Mouse (Mus musculus) neutrophil, adult 5-6 weeks (primary cell): ENCODE measurements around the gene Ints1. TPM values are rescaled to one million over a fixed set of nuclear protein-coding genes. Genes with fewer than 3 reads are reported as not detected.

ENCODE experiments used
- ATAC-seq: fragments of 151-379, 151-347 bp; 2 replicates; pipeline ENCODE4 v1.8.0; 2017; ENCODE audit warnings: mild to moderate bottlenecking, moderate TSS enrichment; ENCODE audit not compliant: insufficient number of reproducible peaks, poor library complexity, low FRiP score, severe bottlenecking; ENCODE audit errors: extremely low read depth
- total RNA-seq: library from RNA; stranded (forward); fragments of 200-1000 nt; gene quantifications from 2 replicates; pipeline ENCODE4 v1.2.3, GENCODE M21; 2017

The Ints1 gene
- total RNA-seq, 1 experiment from 2014 or later, result 41.0 TPM

DNA sequence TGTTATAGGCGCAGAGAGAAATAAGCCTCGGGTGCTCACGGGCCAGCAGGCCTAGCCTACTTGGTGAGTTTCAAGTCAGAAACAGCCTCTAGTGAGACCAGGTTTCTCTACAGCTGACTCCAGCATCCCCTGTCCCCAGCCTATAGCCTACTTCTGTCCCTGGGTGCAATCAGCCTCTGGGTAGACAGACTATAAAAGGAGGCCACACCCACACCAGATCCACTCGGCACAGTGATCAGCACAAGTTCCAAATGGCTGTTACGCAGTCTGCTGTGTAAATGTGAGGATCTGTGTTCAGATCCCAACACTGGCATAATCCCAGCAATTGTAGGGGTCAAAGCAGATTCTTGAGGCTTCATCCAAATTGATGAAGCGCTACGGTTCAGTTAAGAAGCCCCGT is 27.7 kb upstream of the Ints1 start:
- ATAC-seq, result no peak

DNA sequence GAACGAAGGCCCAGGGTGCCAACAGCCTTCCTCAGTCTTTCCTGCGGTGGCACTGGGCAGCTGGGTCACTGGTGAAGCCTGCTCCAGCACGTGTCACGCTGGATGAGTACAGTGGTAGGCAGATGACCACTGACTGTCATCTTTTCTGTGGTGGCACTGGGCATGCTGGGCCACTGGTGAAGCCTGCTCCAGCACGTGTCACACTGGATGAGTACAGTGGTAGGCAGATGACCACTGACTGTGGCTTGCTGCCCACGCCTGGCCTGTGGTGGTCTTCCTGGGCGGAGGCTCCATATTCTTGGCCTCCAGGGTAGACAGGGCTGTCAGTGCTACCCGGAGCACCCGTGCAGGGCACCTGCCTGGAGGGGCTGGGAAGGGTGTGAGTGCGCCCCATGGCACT is 26.4 kb upstream of the Ints1 start:
- ATAC-seq, result no peak

DNA sequence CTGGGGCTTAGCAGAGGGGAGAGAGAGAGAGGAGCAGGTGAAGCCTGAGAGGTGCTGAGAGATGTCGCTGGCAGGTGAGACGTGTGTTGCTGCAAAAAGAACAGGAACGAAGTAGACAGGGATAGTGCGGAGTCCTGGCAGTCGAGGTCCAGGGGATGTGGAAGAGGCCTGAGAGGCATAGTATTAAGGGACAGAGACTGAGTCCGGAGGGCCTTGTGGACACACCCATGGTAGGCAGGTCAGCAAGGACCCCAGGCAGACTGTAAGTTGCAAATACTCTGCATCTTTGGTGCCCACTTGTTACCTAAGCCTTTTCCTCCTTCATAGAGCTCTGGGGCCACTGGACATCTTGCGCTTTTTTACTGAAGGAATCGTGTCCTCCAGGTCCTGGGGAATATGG is 25.8 kb upstream of the Ints1 start:
- no peak for ATAC-seq

DNA sequence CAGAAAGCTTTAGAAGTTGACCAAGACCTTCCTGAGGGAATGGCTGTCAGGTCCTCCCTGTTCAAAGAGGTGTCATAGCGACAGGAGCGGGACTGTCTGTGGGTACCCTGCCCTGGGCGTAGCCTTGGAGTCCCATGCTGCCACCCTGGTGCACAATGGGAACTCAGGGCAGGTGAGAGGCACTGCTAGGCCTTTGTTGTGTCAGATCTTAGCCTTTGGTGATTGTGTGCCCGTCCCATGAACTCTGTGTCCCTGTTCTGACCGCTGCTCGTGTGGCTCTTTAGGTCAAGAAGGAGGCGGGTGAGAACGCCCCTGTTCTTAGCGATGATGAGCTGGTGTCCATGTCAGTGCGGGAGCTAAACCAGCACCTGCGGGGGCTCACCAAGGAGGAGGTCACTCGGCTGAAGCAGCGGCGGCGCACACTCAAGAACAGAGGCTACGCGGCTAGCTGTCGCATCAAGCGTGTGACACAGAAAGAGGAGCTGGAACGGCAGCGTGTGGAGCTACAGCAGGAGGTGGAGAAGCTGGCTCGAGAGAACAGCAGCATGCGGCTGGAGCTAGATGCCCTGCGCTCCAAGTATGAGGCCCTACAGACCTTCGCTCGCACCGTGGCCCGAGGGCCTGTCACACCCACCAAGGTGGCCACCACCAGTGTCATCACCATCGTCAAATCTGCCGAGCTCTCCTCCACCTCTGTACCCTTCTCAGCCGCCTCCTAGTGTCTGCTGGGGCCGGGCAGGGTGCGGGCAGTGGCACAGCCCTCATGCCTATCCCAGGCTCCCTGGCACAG is 24.5 kb upstream of the Ints1 start:
- no peak for ATAC-seq

DNA sequence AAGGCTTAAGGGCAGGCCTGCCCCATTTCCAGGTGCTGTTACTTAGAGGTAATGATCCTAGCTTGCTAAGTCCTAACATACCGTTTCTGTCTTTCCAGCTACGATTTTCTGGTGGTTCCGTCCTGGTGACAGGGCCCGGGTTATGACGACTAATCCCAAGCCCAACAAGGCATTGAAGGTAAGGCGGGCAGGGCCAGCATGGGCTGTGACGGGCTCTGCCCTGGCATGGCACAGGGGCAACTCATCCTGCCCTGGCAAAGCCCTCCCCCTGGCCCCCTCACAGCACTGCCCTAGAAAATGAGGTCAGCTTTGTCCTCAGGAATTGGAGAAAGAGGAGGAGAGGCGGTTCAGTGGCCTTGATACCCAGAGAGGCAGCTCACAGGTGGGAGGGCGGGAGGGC is 23.6 kb upstream of the Ints1 start:
- ATAC-seq, result no peak

DNA sequence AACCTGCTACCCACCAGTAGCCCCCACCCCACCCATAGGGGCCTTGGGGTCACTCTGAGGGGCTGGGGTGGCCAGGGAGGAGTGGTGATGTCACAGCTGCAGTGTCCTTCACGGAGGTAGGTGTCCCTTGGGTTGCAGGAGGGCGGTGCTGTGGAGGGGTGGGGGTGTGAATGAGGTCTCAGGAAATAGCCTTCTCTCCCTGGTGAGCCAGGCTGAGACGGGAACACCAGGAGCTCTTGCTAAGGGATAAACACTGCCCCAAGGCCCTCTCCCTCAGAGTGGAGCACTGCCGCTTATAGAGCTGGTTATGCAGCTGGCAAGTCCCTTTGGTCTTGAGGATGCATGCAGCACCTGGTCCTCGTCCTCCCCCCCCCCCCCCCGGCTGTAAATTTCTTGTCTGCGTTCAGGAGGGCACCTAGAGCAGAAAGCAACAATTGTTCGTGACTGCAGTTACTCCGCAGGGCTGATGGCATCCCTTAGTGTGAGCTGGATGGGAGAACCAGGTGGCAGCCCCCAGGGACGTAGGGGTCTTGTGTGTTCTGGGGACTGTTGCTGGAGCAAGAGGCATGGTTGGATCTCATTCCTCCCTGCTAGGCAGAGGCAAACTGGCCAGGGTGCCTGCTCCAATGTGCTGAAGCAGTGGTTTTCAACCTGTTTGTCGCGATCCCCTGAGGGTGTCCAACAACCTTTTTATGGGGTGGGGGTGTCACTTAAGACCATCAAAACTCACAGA is 22.9 kb upstream of the Ints1 start:
- no peak for ATAC-seq

DNA sequence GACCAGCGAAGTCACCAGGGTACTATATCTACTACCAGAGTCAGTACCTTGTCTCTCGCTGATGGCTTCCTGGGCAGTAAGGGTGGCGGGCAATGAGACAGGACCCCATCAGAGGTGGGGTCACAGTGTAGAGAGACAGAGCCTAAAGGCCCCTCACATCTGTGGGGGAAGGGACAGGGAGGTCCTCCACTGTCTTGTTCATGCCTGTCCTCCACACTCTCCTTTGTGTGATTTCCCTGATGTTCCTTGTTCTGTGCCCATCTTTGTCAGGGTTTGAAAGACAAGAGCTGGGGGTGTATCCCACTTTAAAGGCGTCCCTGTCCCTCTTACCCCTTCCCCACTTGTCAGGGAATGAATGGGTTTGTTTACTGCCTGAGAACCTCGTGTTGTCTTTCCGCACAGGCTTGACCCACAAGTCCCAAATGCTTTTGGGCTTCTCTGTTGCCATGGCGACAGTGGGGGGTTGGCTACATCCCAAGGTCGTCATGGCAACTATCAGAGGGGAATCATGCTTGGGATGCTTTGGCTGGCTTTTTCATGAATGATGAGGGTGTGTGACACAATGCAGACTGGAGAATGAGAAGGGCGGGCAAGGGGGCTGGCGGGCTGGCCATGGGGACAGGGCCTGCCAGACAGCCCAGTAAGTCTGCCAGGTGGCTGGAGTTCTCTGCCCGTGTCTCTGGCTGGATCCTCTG is 22.1 kb upstream of the Ints1 start:
- ATAC-seq, result no peak

DNA sequence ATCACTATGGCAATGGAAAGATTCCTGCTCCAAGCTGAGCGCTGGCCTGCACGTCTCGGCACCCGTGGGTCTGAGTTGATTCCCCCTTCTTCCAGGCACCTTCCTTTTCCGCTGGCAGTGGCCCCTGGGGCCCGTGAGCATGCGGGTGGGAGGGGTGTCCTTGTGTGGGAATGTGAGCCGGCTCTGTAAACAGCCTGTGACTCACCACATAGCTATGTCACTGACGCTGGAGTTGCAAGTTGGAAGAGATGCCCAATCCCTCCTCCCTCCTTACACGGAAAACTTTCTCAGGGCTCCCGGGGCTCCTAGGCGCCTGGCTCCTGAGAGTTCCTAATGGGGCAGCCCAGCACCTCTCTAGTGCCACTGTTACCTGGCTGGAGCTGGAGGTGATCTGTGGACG is 21.4 kb upstream of the Ints1 start:
- ATAC-seq, result no peak

DNA sequence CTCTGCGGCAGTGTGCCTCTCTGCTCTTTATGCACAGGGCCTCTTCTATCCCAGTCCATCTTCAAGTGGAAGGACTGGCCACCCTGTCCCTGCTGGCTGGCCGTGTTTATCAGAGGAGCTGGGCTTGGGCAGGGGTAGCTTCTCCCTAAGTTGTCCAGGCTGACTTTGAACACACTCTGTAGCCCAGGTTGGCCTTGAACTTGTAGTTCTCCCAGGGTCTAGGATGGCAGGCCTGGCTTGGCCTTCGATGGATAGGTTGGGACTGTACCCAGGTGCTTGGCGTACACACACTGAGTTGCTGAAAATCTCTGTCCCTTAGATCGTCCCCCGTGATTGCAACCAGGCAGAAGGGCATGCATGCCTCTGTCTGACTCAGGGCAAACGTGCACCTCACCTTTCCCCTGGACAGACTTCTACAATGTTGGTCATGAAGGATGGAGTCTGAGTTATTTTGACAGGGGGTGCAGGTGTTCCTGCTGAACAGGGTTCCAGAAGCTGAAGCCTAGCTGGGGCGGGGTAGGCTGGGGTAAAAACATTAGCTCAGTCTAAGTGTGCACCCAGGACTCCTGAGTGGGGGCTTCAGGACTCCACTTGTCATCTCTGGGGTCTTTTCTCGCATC is 20.6 kb upstream of the Ints1 start:
- no peak for ATAC-seq

DNA sequence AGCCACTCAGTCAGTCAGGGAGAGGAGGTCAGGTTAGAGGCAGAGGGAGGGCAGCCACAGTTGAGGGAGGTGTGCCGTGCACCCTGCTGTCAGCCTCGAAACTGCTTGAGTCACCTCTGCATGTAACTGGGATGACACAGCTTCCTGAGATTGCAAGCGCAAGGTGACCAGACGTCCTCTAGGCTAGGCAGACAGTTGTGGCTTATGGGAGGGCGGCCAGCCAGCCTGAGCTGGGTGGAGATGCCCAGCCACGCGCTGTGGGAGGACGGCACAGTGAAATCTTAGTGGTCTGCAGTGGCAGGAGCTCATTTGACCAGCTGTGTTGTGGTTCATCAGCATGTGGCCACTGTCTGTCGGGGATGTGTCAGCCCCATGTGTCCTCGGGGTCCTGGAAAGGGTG is 19.5 kb upstream of the Ints1 start:
- ATAC-seq, result peak; percentile 22; the same call in 1 of the 2 replicates

DNA sequence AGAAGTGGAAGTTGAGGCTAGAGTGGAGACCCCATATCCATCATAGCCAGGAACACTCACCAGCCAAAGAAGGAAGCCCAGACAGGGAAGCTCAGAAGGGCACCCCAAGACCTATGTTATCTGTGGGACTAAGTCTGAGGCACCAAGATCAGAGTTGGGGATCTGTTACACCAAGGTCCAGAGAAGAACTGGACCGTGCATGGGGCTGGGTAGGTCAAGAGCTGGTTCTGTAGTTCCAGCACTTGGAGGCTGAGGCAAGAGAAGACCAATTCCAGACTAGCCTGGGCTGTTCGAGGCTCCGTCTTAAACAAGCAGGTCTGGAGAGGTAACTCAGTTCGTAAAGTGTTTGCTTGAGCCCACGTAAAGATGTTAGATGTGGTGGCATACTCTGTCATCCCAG is 18.7 kb upstream of the Ints1 start:
- ATAC-seq, result no peak

DNA sequence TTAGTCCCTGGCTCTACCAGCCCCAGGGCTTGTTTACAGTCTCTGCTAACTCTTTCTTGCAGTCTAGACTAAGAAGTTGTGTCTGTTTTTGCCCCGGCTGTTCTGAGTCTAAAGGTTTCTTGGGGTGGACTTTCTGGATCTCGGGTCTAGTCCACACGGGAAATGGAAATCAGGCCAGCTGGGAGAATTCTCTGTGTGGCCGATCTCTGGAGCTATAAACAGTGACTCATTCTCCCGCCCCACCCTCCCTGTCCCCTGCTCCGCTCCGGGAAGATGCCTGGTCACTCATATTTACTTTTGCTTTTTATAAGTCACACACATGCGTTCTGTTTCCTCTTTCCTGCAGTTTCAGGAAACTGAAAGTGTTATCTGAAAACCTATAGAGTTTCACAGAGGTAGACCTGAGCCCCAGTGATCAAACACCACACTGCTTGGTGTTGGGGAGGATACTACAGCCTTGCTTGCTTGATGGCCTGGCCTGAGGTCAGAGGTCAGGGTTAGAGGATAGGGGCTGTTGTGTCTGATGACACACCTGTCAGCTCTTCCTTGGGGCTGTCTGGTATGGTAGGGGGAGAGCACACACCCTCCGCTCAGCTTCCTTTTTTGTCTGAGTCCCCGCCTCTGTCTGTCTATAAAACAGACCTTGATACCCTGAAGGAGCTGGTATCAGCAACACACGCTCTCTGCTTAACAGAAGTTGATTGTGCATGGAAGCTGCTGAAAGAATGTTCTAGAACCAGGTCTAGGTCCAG is 18.0 kb upstream of the Ints1 start:
- ATAC-seq, result peak; percentile 5; the same call in 1 of the 2 replicates

DNA sequence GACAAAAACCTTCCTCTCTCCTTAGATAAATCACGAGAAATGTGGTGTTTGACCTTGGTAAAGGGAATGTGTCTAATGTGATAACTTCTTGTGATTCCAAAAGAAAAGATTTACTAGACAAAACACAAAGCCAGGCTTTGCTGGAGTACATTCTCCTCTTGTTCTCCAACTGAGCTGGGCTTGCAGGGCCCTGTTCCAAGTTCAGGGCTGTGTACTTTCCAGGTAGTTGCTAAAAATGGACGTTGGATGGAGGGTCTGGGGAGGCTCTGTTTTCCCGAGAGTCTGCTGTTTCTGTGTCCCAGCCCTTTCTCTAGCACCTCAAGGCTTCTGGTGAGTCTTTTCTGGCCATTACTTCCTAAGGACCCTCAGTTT is 17.5 kb upstream of the Ints1 start:
- no peak for ATAC-seq

DNA sequence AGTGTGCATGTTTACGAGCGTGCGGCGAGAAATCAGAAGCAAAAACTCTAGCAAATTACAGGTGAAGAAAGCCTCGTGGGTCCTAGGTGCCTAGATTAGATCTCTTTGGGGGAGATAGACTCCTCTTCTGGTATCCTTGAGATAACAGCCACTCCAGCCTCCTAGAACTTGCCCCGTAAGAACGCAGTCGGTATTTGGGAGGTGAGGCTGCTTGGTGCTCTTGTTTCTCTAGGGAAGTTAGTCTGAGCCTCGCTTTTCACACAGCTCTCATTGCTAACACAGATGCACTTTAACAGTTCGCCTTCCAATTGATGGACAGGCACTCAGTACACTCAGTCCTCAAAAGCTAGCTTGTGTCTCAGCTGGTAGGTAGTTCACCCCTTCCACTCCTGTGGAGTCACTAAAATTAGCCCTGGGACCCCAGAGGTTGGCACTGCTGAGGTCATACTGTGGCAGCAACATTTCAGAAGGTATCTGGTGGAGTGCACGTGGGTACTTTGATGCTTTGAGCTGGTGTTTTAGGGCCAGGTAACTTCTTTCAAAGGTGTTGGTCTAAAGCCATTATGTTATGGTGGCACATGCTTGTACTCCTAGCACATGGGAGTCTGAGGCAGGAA is 16.8 kb upstream of the Ints1 start:
- ATAC-seq, result no peak

DNA sequence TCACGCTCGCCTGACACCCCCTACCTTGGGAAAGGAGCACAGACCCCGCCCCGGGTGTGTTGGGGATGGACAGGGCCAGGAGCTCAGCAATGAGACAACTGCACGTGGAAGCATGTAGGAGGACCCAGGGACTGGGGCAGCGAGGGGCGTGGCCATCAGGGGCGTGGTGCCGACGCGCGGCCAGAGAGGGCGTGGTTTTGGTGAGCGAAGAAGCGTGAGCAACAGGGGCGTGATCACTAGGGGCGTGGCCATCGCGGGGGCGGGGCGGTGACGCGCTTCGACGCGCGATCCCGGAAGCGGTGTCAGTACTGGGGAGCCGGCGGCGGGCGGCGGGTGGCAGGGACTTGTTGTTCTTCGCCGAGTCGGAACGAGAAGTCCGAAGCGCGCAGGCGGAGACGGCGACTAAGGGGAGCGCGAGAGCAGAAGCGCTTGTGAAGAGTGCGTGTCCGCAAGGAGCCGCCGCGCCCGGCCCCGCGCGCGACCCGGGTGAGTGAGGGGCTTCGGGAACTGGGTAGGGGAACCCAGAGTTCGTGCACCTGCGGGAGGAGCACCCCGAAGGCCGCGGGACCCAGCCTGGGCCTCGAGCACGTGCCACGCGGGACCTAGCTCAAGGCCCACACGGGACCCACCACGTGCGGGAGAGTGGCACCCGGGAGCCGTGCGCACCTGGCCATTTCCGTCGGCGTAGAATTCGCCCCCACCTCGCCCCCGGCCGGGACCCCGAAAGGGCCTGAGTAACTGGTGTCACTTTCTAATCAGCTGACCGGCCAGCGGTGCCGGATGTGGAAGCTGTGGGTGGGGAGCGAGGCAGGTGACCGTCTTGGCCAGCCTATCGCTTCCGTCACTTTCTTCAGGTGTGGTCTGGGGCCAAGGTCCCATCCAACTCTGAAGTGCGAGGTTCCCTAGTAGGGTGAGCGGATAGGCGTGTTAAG is 16.0 kb upstream of the Ints1 start, which contains the start of gene Mafk:
Gene Mafk, plus strand, starts transcription at position 287 of the 932 bp plus-strand sequence.
- peak; percentile 75 for ATAC-seq

DNA sequence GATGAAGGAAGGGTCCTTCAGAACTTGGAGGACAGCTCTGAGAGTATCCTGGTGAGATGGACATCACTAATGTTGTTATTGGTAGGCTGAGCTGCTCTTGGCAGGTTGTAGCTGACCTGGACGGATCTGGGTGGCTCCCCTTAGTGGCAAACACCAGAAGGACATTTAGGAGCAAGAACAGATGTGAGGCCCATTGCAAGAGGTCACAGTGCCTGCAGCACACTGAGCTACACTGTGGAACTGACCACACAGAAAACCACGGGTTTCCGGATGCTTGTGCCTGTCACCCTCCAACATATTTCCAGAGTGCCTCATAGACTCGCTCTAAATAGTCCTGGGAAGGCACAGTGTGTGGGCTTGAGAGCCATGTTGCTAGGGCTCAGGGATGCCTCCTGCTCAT is 14.0 kb upstream of the Ints1 start:
- ATAC-seq, result no peak

DNA sequence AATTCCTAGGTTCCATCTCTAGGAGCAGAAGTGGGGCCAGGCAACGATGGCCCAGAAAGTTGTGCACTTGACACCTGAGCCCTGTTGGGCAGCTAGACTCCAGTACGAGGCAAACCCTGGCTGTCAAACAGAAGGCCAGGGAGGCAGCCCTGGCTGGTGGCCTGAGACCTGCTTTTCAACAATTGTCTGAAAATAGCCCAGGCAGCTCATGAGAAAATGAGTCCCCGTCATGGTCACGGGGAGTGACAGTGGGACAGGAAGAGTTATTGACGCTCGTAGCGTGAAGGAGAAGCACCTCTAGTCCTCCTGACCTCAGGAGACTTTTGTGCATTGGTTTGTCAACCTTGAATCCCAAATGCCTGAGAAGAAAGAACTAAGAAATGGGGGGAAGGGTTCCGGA is 5.9 kb upstream of the Ints1 start:
- ATAC-seq, result no peak
